Mouse (Mus musculus): ENCODE results near the gene Hipk3. TPM values are rescaled to one million over a fixed set of nuclear protein-coding genes. Genes with fewer than 3 reads are reported as not detected.

The Hipk3 gene
- polyA plus RNA-seq, 1 experiment, result 46.2 TPM

DNA sequence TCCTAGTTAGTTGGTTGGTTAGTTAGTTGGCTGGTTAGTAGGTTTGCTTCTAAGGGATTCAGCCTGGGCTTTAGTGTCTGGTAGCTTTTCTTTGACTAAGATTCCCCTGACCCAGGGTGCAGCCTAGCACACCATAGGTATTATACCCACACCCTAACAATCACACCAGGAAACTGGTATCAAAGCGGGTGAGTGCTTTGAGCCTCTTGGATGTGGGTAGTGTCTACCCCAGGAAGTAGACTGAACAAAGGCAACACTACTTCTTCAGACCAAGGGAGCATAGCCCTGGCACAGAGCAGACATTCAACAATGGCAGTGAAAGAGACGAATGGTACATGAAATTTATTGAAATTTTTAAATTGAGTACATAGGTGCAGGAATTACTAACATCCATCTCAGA lies 108.3 kb downstream of the Hipk3 start:
- Histone ChIP-seq H3K4me3 (replicated peaks; ENCODE audit: extremely low read depth, low read depth, low read length) (no peak overlapping the region), H3K4me1 (ENCODE audit: control insufficient read depth, insufficient read depth, low read length) (no peaks in the 10 kb centered on the region)
- 81% methylated on average over 2 of the region's 2 CpGs for WGBS
- no peak for DNase-seq
- TF ChIP-seq CTCF (IDR thresholded peaks at IDR 0.05; ENCODE audit: insufficient read depth, low read length) (no peak), POLR2A (IDR thresholded peaks at IDR 0.05; ENCODE audit: borderline replicate concordance, extremely low read depth, low read depth, low read length) (no peak)

DNA sequence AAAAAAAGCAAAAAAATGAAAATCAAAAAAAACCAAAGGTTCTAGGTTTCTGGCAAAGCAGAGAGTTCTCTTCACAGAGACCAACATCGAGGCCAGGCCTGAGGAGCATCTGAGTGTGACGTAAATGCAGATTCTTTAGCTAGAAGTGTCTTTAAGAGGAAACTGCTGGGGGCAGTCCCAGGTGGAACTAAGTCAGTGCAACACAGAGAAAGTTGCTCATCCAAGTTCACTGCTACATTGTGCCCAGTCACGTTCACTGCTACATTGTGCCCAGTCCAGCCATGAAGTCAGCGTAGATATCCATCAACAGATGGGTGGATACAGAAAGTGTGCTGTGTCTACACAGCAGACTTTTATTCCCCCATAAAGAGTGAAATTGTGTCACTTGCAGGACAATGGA lies 110.7 kb downstream of the Hipk3 start:
- H3K4me3 ChIP-seq (replicated peaks; ENCODE audit: extremely low read depth, low read depth, low read length), result no peak overlapping the region
- 79% methylated on average over 4 of the region's 4 CpGs for WGBS
- DNase-seq, result no peak
- H3K4me1 ChIP-seq (ENCODE audit: control insufficient read depth, insufficient read depth, low read length), result no peaks in the 10 kb centered on the region
- TF ChIP-seq CTCF (IDR thresholded peaks at IDR 0.05; ENCODE audit: insufficient read depth, low read length) (no peak), POLR2A (IDR thresholded peaks at IDR 0.05; ENCODE audit: borderline replicate concordance, extremely low read depth, low read depth, low read length) (no peak)

DNA sequence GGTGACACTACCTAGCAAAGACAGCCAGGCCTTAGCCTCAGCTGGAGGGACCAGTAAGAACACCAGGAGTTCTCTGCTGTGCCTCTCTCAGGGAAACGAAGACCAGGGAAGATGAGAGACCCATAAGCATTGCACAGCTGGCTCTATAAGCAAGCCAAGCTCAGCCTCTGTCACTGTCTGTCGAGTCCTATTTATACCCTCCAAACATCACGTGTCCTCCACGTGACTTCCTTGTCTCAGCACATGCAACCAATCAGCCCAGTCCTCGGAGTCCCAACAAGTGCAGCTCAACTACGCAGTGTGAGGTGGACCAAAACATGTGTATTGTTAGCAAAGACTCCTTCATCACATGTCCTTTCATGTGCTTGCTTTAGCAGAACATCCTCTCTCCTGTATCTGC lies 111.4 kb downstream of the Hipk3 start:
- H3K4me3 ChIP-seq (replicated peaks; ENCODE audit: extremely low read depth, low read depth, low read length), result no peak overlapping the region
- TF ChIP-seq POLR2A (IDR thresholded peaks at IDR 0.05; ENCODE audit: borderline replicate concordance, extremely low read depth, low read depth, low read length) (no peak), CTCF (IDR thresholded peaks at IDR 0.05; ENCODE audit: insufficient read depth, low read length) (no peak)
- no peaks in the 10 kb centered on the region for H3K4me1 ChIP-seq (ENCODE audit: control insufficient read depth, insufficient read depth, low read length)
- no peak for DNase-seq
- 74% methylated on average over 6 of the region's 6 CpGs for WGBS

DNA sequence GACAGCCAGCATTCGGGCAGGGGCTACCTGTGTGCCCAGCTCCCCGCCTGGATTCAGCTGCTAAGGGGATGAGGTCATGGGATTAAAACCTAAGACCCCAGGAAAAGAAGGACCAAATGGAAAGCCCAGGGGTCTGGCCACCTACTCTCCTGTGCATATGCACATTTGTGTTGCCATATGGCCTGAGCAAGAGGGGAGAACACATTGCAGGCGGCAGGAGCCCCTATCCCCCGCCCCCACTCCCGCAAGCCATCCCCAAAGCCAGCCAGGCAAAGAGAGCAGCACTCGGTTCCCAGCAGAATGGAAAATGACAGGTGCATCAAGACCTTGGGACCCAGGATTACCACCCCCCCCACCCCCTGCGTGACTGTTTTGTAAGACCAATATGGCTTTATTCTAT lies 114.9 kb downstream of the Hipk3 start:
- 29% methylated on average over 7 of the region's 7 CpGs for WGBS
- Histone ChIP-seq H3K4me3 (replicated peaks; ENCODE audit: extremely low read depth, low read depth, low read length) (no peak overlapping the region), H3K4me1 (ENCODE audit: control insufficient read depth, insufficient read depth, low read length) (no peaks in the 10 kb centered on the region)
- TF ChIP-seq POLR2A (IDR thresholded peaks at IDR 0.05; ENCODE audit: borderline replicate concordance, extremely low read depth, low read depth, low read length), result no peak
- no peak for TF ChIP-seq CTCF (IDR thresholded peaks at IDR 0.05; ENCODE audit: insufficient read depth, low read length)
- no peak for DNase-seq

DNA sequence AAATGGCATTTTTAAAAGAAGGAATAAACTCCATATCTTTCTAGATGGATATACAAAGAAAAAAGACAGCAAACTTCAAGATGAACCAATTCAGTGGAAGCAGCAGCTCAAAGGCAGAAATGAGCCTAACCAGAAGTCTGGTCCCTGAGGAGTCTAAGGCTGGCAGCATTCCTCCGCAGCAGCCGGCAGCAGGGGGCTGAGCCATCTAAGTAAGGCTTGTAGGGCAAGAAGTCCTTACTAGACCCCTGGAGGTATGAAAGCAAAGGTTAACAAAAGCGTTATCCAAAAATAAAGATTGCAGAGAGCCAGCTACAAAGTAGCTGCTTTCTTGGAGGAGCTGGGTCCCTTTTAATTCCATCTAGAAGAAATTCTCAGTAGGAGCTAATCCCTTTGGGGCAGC lies 115.5 kb downstream of the Hipk3 start:
- no peak for DNase-seq

DNA sequence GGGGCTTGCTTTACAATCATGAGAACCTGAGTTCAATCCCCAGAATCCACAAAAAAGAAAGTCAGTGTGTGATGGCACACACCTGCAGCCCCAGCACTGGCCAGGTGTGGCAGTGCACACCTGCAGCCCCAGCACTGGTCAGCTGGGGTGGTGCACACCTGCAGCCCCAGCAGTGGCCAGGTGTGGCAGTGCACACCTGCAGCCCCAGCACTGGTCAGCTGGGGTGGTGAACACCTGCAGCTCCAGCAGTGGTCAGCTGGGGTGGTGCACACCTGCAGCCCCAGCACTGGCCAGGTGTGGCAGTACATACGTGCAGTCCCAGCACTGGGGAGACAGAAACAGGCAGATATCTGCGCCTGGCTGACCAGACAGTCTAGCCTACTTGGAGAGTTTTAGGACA lies 116.3 kb downstream of the Hipk3 start:
- no peaks in the 10 kb centered on the region for H3K4me1 ChIP-seq (ENCODE audit: control insufficient read depth, insufficient read depth, low read length)
- TF ChIP-seq POLR2A (IDR thresholded peaks at IDR 0.05; ENCODE audit: borderline replicate concordance, extremely low read depth, low read depth, low read length) (no peak), CTCF (IDR thresholded peaks at IDR 0.05; ENCODE audit: insufficient read depth, low read length) (no peak)
- no peak overlapping the region for H3K4me3 ChIP-seq (replicated peaks; ENCODE audit: extremely low read depth, low read depth, low read length)
- DNase-seq, result no peak
- WGBS, result 58% methylated on average over 2 of the region's 2 CpGs

More for the DNA sequence above, 115.5 kb downstream of the Hipk3 start:
- TF ChIP-seq POLR2A (IDR thresholded peaks at IDR 0.05; ENCODE audit: borderline replicate concordance, extremely low read depth, low read depth, low read length) (no peak), CTCF (IDR thresholded peaks at IDR 0.05; ENCODE audit: insufficient read depth, low read length) (no peak)
- Histone ChIP-seq H3K4me1 (ENCODE audit: control insufficient read depth, insufficient read depth, low read length) (no peaks in the 10 kb centered on the region), H3K4me3 (replicated peaks; ENCODE audit: extremely low read depth, low read depth, low read length) (no peak overlapping the region)
- 19% methylated on average over 3 of the region's 3 CpGs for WGBS

Other genes starting within 250 kb of the Hipk3 start
- gene D430041D05Rik, start 83.4 kb downstream of the Hipk3 start, polyA plus RNA-seq (2012; rRNA removed), result 1.1 and 1.5 TPM in 2 replicates
- gene Cstf3, start 96.1 kb upstream of the Hipk3 start, polyA plus RNA-seq (2012; rRNA removed), result 5.1 and 9.7 TPM in 2 replicates
- gene Tcp11l1, start 217.7 kb upstream of the Hipk3 start, polyA plus RNA-seq (2012; rRNA removed), result 4.7 and 5.1 TPM in 2 replicates
- not detected in 2 replicates for gene Pin1rt1, start 221.9 kb upstream of the Hipk3 start, polyA plus RNA-seq (2012; rRNA removed)
- gene Depdc7, start 248.4 kb upstream of the Hipk3 start, polyA plus RNA-seq (2012; rRNA removed), result 1.1 and 1.7 TPM in 2 replicates